Mouse (Mus musculus) stomach, embryonic 14.5 days (tissue): ENCODE measurements around the gene Rab11fip4. TPM values are rescaled to one million over a fixed set of nuclear protein-coding genes. Genes with fewer than 3 reads are reported as not detected.

Experiments
- ATAC-seq: fragments of 200-750 bp; cut with Nextera tagmentation; 2 replicates; pipeline ENCODE4 v1.8.0; 2017; ENCODE audit warnings: low read depth, moderate TSS enrichment; ENCODE audit not compliant: insufficient number of reproducible peaks, insufficient read depth, low FRiP score
- H3K27ac ChIP-seq: fragments of 300-500 bp; sonication (generic); 2 replicates; pipeline ENCODE4 v1.5.1; 2014; ENCODE audit warnings: mild to moderate bottlenecking, low read length, moderate library complexity, mixed read lengths
- H3K27me3 ChIP-seq: fragments of 300-500 bp; sonication (generic); 2 replicates; pipeline ENCODE4 v1.6.1; 2014; ENCODE audit warnings: low read length, control low read depth, mixed read lengths; ENCODE audit not compliant: control insufficient read depth, insufficient read depth
- H3K36me3 ChIP-seq: fragments of 300-500 bp; sonication (generic); 2 replicates; pipeline ENCODE4 v1.6.1; 2014; ENCODE audit warnings: mild to moderate bottlenecking, control low read depth, low read length, moderate library complexity, mixed read lengths; ENCODE audit not compliant: control insufficient read depth, insufficient read depth
- H3K4me1 ChIP-seq: fragments of 300-500 bp; sonication (generic); 2 replicates; pipeline ENCODE4 v1.6.1; 2014; ENCODE audit warnings: low read length, control low read depth, mixed read lengths; ENCODE audit not compliant: control insufficient read depth, insufficient read depth
- H3K4me2 ChIP-seq: fragments of 300-500 bp; sonication (generic); replicated peaks from 2 replicates; pipeline ENCODE4 v1.6.1; 2014; ENCODE audit warnings: low read depth, low read length, control low read depth
- H3K4me3 ChIP-seq: fragments of 300-500 bp; sonication (generic); 2 replicates; pipeline ENCODE4 v1.5.1; 2014; ENCODE audit warnings: low read depth, low read length, control low read depth
- H3K9ac ChIP-seq: fragments of 300-500 bp; sonication (generic); replicated peaks from 2 replicates; pipeline ENCODE4 v1.6.1; 2014; ENCODE audit warnings: low read depth, mild to moderate bottlenecking, control low read depth, low read length, moderate library complexity, mixed read lengths
- H3K9me3 ChIP-seq: fragments of 300-500 bp; sonication (generic); 2 replicates; pipeline ENCODE4 v1.6.1; 2016; ENCODE audit warnings: low read depth, low read length, control low read depth; ENCODE audit not compliant: control insufficient read depth
- WGBS: fragments of 180-500 bp; shearing (Covaris S2); extraction: QIAGEN DNeasy Blood & Tissue Kit; methylation state at CpG from one replicate; pipeline ENCODE4 v1.1.7; 2014; 5-methylcytosine and 5-hydroxymethylcytosine counted together
- polyA plus RNA-seq: library from polyadenylated mRNA; unstranded; fragments of >200 nt; fragmentation: Nextera tagmentation; extraction: Ambion mirVana; gene quantifications from 2 replicates; pipeline ENCODE4 v1.2.1, GENCODE M21; 2014

Rab11fip4 gene
- polyA plus RNA-seq, 1 experiment from 2014 or later, result 1.9 TPM

DNA sequence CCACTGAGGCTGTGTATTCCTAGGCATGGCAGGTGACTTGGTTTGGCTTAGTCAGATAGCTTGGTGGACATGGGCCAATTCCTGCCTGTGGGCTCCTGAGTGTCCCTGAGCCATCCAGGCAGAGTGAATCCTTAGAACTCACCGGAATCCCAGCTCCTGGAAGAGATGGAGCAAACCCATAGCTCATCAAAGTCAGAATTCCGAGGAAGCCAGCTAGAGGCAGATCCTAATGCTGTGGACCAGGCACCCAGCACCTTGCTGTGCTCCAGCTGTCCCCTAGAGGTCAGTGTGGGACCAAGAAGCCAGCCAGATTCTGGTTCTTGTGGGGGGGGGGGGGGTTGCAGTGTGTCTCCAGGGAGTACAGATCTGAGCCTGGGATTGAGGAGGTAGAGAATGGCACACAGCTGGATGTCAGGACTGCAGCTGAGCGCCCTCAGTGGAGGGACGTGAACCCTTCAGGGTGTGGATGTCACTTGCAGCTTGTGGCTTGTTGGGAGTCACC, 33.8 kb downstream of the Rab11fip4 start:
- 18% methylated on average over 4 of the region's 4 CpGs for WGBS

GRCm38 (mm10) chr11:79628716-79629115, 37.7 kb downstream of the Rab11fip4 start:
- 72% methylated on average over 3 of the region's 3 CpGs for WGBS
- Histone ChIP-seq H3K9ac (no peak overlapping the region), H3K36me3 (no peaks in the 10 kb centered on the region), H3K4me2 (no peak overlapping the region), H3K4me3 (no peak overlapping the region), H3K27me3 (no peaks in the 10 kb centered on the region), H3K27ac (no peak overlapping the region), H3K4me1 (no peaks in the 10 kb centered on the region), H3K9me3 (no peaks in the 10 kb centered on the region)
- ATAC-seq, result no peak

More for the DNA sequence above, 33.8 kb downstream of the Rab11fip4 start:
- 0 out of 2 replicates have a peak, but pooled peaks have one; percentile 56 for ATAC-seq
- Histone ChIP-seq H3K9me3 (no peaks in the 10 kb centered on the region), H3K27ac (no peak overlapping the region), H3K4me3 (no peak overlapping the region), H3K4me2 (no peak overlapping the region), H3K36me3 (no peaks in the 10 kb centered on the region), H3K4me1 (no peaks in the 10 kb centered on the region), H3K27me3 (no peaks in the 10 kb centered on the region), H3K9ac (no peak overlapping the region)

DNA sequence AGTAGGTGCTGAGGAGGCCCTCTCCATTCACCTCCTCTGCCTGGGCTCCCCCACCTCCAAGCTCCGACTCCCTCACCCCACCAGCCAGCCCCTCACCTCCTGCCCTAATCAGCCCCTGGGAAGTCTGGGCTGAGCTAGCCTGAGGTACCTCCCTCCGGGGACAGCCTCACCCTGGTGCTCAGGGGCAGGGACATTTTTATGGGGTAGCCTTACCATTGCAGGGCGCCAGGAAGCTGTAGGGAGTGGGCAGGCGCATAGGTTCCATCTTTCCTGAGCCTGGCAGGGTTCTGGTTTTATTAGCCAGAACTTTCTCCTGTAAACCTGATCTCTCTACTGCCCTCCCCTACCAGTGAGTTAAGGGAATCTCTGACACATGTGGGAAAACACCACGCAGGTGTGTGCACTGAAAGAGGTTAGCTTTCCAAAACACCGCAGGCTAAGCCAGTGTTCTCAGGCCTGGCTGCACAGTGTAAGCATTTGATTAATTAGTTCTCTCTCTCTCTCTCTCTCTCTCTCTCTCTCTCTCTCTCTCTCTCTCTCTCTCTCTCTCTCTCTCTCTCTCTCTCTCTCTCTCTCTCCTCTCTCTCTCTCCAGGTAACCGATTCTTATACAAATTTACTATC, 38.9 kb downstream of the Rab11fip4 start:
- H3K4me2 ChIP-seq, result no peak overlapping the region
- H3K27me3 ChIP-seq, result no peaks in the 10 kb centered on the region
- H3K4me1 ChIP-seq, result no peaks in the 10 kb centered on the region
- WGBS, result 77% methylated on average over 7 of the region's 7 CpGs
- no peak for ATAC-seq
- no peak overlapping the region for H3K9ac ChIP-seq
- no peaks in the 10 kb centered on the region for H3K9me3 ChIP-seq
- H3K36me3 ChIP-seq, result no peaks in the 10 kb centered on the region
- no peak overlapping the region for H3K4me3 ChIP-seq
- no peak overlapping the region for H3K27ac ChIP-seq

GRCm38 (mm10) chr11:79630521-79630920, 39.5 kb downstream of the Rab11fip4 start:
- no peaks in the 10 kb centered on the region for H3K9me3 ChIP-seq
- H3K36me3 ChIP-seq, result no peaks in the 10 kb centered on the region
- H3K4me3 ChIP-seq, result no peak overlapping the region
- ATAC-seq, result no peak
- 63% methylated on average over 6 of the region's 6 CpGs for WGBS
- no peak overlapping the region for H3K27ac ChIP-seq
- H3K4me1 ChIP-seq, result no peaks in the 10 kb centered on the region
- no peaks in the 10 kb centered on the region for H3K27me3 ChIP-seq
- H3K9ac ChIP-seq, result no peak overlapping the region
- H3K4me2 ChIP-seq, result no peak overlapping the region

DNA sequence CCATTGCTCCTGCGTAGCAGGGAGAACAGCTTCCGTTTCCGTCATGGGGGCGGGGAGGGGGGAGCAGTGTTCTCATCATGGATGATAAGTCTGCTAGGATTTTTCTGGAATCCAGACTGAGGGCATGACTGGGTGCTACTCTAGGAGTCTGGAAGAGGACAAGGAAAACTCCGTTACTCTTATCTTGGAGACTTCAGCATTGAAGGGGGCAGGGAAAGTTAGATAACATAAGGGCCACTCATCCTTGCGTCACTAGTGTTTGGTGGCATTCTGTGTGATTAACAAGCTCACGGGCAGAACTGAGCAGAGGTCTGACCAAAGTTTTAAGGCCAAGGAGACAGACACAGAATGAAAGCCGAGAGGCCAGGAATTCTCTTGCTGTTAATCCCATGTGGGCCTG, 42.4 kb downstream of the Rab11fip4 start:
- 76% methylated on average over 8 of the region's 8 CpGs for WGBS
- Histone ChIP-seq H3K4me1 (no peaks in the 10 kb centered on the region), H3K4me3 (no peak overlapping the region), H3K36me3 (no peaks in the 10 kb centered on the region), H3K4me2 (no peak overlapping the region), H3K27ac (no peak overlapping the region), H3K27me3 (no peaks in the 10 kb centered on the region), H3K9me3 (no peaks in the 10 kb centered on the region), H3K9ac (no peak overlapping the region)
- no peak for ATAC-seq

GRCm38 (mm10) chr11:79635661-79636449, 44.8 kb downstream of the Rab11fip4 start:
- Histone ChIP-seq H3K27me3 (no peaks in the 10 kb centered on the region), H3K4me2 (no peak overlapping the region), H3K9me3 (no peaks in the 10 kb centered on the region), H3K27ac (no peak overlapping the region), H3K9ac (no peak overlapping the region), H3K4me3 (no peak overlapping the region), H3K36me3 (no peaks in the 10 kb centered on the region), H3K4me1 (no peaks in the 10 kb centered on the region)
- ATAC-seq, result no peak
- 80% methylated on average over 6 of the region's 6 CpGs for WGBS

DNA sequence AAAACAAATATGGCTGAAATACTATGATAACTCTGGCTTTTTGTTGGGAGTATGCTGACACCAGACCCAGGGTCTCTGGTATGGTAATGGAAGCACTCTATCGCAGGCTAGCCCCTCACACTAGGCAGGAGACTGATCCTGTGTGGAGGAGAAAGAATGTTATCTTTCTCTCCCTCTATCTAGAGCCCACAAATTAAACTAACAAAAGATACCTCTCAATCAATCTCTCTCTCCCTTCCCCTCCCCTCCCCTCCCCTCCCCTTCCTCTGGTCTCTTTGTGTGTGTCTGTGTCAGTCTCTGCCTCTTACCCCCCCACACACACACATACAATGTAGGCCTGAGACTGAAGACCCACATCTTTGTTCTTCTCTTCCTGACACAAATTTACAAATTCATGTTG, 45.5 kb downstream of the Rab11fip4 start:
- no peak overlapping the region for H3K4me2 ChIP-seq
- WGBS, result 50% methylated on average over 1 of the region's 1 CpGs
- H3K4me3 ChIP-seq, result no peak overlapping the region
- no peak overlapping the region for H3K27ac ChIP-seq
- H3K27me3 ChIP-seq, result no peaks in the 10 kb centered on the region
- no peaks in the 10 kb centered on the region for H3K36me3 ChIP-seq
- H3K9ac ChIP-seq, result no peak overlapping the region
- ATAC-seq, result no peak
- 0 out of 2 replicates have a peak, but pooled peaks cover 1% of the 10 kb centered on the region for H3K4me1 ChIP-seq
- no peaks in the 10 kb centered on the region for H3K9me3 ChIP-seq

DNA sequence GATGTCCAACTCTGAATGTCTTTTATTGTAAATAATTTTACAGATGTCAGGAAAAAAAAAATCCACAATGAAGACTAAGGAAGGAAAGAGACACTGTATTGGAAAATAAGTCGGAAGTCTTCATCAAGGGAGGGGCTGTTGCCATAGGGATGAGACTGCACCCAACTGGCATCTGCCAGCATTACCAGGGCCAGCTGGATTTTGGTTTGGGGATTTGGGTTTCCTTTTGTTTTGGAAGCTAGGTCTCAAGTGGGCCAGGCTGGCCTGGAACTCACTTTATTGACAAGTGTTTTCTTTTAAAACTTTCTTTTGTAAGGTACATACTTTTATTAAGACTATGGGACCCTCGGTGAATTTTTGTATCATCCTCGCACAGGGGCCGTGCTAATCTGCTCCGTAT, 47.7 kb downstream of the Rab11fip4 start:
- WGBS, result 81% methylated on average over 5 of the region's 5 CpGs

More for the DNA sequence above, 47.7 kb downstream of the Rab11fip4 start:
- ATAC-seq, result no peak
- Histone ChIP-seq H3K27ac (no peak overlapping the region), H3K36me3 (no peaks in the 10 kb centered on the region), H3K4me3 (no peak overlapping the region), H3K9ac (no peak overlapping the region), H3K4me2 (no peak overlapping the region), H3K27me3 (no peaks in the 10 kb centered on the region), H3K9me3 (no peaks in the 10 kb centered on the region), H3K4me1 (0 out of 2 replicates have a peak, but pooled peaks cover 5% of the 10 kb centered on the region)
